ENCODE assay signal across 8 mouse cellular contexts in genomic region chr10:59295241-59295811, GRCm38 (mm10). TPM values are rescaled to one million over a fixed set of nuclear protein-coding genes. Genes with fewer than 3 reads are reported as not detected.
DNase-seq lines count a peak whose midpoint lies in the region; ATAC-seq lines count a peak whose summit lies in the region.

No protein-coding gene starts in this region.

- DNase-seq in CD4-positive, CD25-positive, alpha-beta regulatory T cell, adult 2 months (ENCODE audit: low read depth, low spot score), result peak; percentile 86
- peak; percentile 80 for DNase-seq in R1 (ENCODE audit: low read depth, low spot score)
- peak; percentile 42 for DNase-seq in layer of hippocampus, adult 9-10 months (ENCODE audit: low spot score)
- DNase-seq in lung, postnatal 25 days (ENCODE audit: low spot score), result peak; percentile 66
- DNase-seq in retina, postnatal 7 days (ENCODE audit: low read depth, low spot score), result peak; percentile 46
- peak; percentile 30 for DNase-seq in urinary bladder, postnatal 10 days (ENCODE audit: low spot score)

- peak; percentile 53 for ATAC-seq in common myeloid progenitor, adult 5-6 weeks (replicated peaks; ENCODE audit: low read depth, poor library complexity, severe bottlenecking)
- ATAC-seq in granulocyte monocyte progenitor cell, adult 5-6 weeks (replicated peaks; ENCODE audit: poor library complexity, severe bottlenecking), result peak; percentile 64

RNA-seq across cellular contexts. Expression of gene P4ha1, which starts 27.8 kb away (rescaled TPM):
- 26.2 and 28.9 TPM in 2 replicates for total RNA-seq in common myeloid progenitor, adult 5-6 weeks (2017)
- 18.4 and 23.4 TPM in 2 replicates for total RNA-seq in granulocyte monocyte progenitor cell, adult 5-6 weeks (2014; fragmentation: Nextera tagmentation)
- total RNA-seq in granulocyte monocyte progenitor cell, adult 5-6 weeks (2017), result 40.1 and 46.9 TPM in 2 replicates

Comparison
In these comparisons a context has a peak if more than half of its experiments do, and no peak if none do; other contexts are left out.
1. Peak in every context shown above with its lines: DNase-seq and ATAC-seq.
2. DNase-seq: peak in every context shown above with its lines; median percentile 86 in CD4-positive, CD25-positive, alpha-beta regulatory T cell, adult 2 months; 80 in R1; 66 in lung, postnatal 25 days; 46 in retina, postnatal 7 days; 42 in layer of hippocampus, adult 9-10 months; 30 in urinary bladder, postnatal 10 days.